Mouse (Mus musculus): ENCODE measurements around the gene Arih2.
"Not testable (repeated sequence)": the region's sequence is repeated elsewhere in the genome, so short reads cannot be mapped to it uniquely, and the experiment has no call there.

The Arih2 gene

GRCm38 (mm10) chr9:108649561-108650440 is 615 bp upstream of the Arih2 start:
- DNase-seq (ENCODE audit: low read depth, low spot score) = no peak

DNA sequence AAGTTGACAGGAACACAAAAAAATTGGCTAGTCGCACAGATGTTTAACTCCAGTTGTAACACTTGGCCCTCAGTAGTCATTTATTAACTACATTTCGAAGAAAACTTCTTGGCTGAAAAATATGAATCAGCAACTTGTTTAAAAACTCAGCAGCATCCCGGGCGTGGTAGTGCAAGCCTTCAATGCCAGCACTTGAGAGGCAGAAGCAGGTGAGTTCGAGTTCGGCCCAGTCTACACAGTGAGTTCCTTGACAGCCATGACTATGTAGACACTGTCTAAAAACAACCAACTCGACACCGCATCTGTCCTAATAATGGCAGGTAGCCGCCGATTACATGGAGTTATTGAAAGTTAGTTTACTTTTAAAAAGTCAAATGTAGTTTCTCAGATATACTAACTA is 1.0 kb downstream of the Arih2 start:
- no peak for DNase-seq (ENCODE audit: low read depth, low spot score)

- DNase-seq (ENCODE audit: low read depth, low spot score) = no peak
Measured at GRCm38 (mm10) chr9:108639825-108640224, 9.4 kb downstream of the Arih2 start.

DNA sequence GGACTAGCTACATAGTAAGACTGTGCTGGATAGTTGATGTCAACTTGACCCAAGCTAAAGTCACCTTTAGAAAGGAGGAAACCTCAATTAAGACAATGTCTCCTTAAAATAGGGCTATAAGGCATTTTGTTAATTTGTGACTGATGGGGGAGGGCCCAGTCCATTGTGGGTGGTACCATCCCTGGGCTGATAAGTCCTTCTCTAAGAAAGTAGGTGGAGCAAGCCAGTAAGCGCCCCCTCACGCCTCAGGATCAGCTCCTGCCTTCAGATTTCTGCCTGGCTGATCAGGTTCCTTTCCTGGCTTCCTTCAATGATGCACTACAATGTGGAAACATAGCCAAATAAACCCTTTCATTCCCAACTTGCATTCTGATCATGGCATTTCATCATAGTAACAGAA is 13.8 kb downstream of the Arih2 start:
- DNase-seq (ENCODE audit: low read depth, low spot score) = no peak

GRCm38 (mm10) chr9:108633846-108634245 is 15.3 kb downstream of the Arih2 start:
- DNase-seq (ENCODE audit: low read depth, low spot score) = peak; percentile 29

DNA sequence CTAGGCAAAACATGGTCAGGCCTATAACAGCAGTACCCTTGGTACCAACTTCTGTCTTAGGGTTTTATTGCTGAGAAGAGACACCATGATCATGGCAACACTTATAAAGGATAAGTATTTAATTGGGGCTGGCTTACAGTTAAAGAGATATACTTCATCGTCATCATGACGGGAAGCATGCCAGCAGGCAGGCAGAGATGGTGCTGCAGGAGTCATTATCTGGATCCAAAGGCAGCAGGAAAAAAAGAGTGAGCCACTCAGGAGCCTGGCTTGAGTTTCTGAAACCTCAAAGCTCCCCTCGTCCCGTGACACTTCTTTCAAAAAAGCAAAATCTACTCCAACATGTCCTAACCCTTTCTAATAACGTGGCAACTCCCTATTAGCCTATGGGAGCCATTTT is 16.8 kb downstream of the Arih2 start:
- no peak for DNase-seq (ENCODE audit: low read depth, low spot score)

DNA sequence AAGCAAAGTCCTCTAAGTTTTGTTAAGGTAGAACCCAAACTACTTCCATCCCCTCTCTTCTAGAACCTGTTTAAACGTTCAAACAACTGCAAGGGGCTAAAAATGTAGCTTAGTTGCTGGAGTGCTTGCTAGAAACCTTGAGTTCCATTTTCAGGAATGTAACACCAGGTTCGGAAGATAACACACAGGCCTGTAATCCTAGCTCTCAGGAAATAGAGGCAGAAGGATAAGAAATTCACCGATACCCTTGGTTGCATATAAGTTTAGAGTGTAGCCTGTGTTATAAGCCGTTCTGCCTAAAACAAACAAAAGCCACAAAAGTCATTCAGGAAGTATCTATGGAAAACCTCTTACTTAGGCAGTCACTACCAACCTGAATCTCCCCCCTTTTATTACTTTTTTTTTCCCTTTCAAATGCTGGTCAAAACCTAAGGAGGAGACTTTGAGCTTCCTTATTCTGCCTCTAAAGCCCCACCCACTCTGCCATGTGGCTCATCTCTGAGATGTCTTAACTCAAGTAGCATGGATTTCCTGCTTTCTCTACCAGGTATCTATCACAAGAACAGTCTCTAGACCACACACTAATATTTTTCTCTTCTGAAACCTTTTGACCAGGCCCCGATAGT is 17.4 kb downstream of the Arih2 start:
- no peak for DNase-seq (ENCODE audit: low read depth, low spot score)

- no peak for DNase-seq (ENCODE audit: low read depth, low spot score)
Measured at GRCm38 (mm10) chr9:108630683-108631082, 18.5 kb downstream of the Arih2 start.

DNA sequence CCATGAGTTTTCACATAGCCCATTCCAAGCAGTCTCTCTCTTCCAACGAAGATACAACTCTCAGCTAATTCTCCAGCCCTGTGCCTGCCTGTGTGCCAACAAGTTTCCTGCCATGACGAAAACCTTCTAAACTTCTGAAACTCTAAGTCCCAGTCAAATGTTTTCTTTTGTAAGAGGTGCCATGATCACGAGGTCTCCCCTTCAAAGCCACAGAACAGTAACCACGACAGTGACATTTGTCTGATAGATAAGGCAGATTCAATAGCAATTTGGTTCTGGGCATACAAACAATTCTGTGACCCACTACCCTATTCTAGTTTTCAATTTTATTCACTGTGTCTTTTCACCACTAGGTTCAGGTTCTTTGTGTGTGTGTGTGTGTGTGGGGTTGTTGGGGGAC is 21.0 kb downstream of the Arih2 start:
- no peak for DNase-seq (ENCODE audit: low read depth, low spot score)

DNA sequence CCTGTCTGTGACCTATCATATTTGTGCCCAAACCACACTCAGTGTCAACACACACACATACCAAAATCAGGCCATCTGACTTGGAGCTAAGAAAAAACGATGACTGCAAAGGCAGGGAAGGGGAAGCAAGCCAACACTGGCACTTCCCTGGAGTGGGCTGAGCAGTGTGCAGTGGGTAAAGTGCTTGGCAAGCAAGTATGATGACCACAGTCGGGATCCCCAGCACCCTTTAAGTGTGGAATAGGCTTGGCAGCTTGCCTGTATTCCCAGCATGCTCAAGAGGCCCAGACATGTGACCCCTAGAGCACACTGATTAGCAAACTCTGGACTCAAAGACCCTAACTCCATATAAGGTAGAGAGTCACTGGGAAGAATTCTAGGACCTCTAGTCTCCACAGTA is 22.7 kb downstream of the Arih2 start:
- no peak for DNase-seq (ENCODE audit: low read depth, low spot score)

DNA sequence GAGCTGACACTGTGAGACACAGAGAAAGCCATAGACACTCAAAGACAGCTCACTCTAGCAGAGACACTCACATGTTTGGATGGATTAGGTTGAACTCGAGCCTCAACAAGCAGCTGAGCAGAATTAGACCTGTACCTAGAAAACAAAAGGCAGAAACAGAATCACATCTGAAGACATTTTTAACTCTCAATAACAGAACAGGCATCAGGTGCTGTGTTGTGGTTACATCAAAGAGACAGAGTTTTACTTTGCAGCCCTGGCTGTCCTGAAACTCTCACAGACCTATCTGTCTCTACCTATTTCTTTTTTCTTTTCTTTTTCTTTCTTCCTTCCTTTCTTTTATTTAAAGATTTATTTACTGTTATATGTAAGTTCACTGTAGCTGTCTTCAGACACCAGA is 31.9 kb downstream of the Arih2 start:
- no peak for DNase-seq (ENCODE audit: low read depth, low spot score)

- DNase-seq (ENCODE audit: low read depth, low spot score) = peak; percentile 27
Measured at GRCm38 (mm10) chr9:108611488-108611887, 37.7 kb downstream of the Arih2 start.

- no peak for DNase-seq (ENCODE audit: low read depth, low spot score)
Measured at GRCm38 (mm10) chr9:108608889-108609288, 40.3 kb downstream of the Arih2 start.

DNA sequence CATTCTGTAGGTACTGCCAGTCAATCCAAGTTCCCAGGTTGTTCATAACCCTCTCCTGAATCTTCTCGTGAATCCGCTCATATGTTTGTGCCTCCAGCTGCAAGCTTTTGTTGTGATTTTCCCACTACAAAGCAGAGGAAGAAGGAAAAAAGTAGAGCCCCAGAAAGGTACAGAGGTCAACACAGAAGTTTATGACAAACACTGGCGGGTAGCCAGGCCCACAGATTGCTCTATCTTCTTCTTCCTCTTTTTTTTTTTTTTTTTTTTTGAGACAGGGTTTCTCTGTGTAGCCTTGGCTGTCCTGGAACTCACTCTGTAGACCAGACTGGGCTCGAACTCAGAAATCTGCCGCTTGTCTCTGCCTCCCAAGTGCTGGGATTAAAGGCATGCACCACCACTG is 41.3 kb downstream of the Arih2 start:
- DNase-seq (ENCODE audit: low read depth, low spot score) = not testable (repeated sequence)

GRCm38 (mm10) chr9:108601986-108602385 is 47.2 kb downstream of the Arih2 start:
- no peak for DNase-seq (ENCODE audit: low read depth, low spot score)

GRCm38 (mm10) chr9:108600011-108600410 is 49.2 kb downstream of the Arih2 start:
- DNase-seq (ENCODE audit: low read depth, low spot score) = no peak

DNA sequence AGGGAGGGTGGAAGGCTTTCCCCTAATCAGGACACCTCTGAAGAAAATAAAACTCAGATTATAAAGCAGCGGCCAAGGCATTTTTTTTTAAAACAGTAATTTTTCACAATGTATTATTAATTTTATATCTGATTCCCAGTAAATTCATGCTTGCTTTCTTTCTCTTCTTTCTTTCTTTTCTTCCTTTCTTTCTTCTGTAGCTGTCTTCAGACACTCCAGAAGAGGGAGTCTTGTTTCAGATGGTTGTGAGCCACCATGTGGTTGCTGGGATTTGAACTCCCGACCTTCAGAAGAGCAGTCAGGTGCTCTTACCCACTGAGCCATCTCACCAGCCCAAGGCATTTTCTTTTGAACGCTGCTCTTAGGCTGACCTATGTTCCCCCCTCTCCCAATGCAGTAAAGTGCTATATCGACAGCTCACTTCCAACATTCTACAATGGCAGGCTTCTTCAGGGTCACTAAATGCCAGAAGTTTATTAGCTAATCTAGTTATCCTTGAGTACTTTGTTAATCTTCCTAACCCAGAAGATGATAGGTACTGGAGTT is 50.1 kb downstream of the Arih2 start:
- no peak for DNase-seq (ENCODE audit: low read depth, low spot score)

GRCm38 (mm10) chr9:108596998-108597764 is 52.0 kb downstream of the Arih2 start, which contains the start of gene P4htm:
TSS of gene P4htm (minus strand) at chr9:108597667.
- peak; percentile 55 for DNase-seq (ENCODE audit: low read depth, low spot score)

- DNase-seq (ENCODE audit: low read depth, low spot score) = no peak
Measured at GRCm38 (mm10) chr9:108594354-108594753, 54.8 kb downstream of the Arih2 start.

DNA sequence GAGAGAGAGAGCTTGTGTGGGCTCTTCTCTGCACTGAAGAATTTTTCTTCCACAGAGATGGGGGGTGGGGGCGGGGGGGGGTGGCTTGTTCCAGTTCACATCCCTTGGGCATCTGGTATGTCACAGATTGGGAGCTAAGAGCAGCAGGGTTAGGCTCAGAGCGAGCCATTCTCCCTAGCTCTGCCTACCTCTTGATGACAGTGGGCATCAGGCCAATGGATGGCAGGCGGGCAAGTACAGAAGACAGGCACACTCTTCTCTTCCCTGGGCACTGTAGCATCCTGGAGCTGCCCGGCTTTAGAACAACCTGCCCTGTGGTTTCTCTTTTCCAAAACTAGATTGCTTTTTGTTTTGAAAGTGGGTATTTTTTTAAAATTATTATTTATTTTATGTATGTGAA is 57.7 kb downstream of the Arih2 start:
- DNase-seq (ENCODE audit: low read depth, low spot score) = no peak

DNA sequence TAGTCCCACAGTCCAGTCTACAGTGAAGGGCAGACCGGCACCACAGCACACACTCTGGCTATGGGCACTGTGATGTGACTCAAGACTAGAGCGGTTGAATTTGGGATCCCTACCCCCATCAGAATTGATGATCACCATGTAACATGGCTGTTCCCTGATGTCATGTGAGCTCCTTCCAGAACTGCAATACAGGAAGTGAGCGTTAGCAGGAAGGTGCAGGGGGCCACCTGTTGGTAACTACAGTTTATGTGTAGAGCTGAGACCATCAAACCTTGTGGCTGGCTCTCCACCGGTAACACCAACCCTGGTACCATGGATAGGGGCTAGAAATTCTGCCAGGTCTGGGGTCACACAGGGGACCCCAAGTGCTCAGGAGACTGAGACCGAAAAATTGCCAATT is 60.0 kb downstream of the Arih2 start:
- DNase-seq (ENCODE audit: low read depth, low spot score) = no peak

DNA sequence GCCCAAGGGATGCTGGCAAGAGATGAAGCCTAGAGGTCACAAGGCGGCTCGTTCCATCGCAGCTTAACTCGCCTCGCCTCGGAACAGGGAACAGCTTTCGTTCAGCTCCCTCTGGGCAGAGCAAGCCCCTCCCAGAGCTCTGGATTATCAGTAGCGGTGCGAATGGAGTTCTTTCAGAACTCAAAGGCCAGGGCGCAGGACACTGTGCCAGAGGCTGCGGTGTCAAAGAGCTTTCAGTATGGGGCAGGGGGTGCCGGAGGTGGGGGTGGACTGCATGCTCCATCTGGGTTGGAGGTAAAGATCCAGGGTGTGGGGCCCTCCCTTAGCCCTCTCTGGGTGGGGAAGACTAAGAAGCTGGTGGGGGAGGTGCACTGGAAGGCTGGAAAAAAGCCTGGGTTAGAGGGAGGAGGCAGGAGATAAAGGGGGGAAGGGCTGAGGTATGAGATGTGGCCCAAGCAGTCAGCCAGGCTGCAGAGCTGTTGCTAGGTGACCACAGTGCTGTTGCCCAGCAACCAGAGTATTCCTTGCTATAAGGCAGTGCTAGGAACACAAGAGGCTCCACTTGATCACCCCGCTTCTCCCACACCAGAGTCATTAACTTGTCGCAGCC is 61.5 kb downstream of the Arih2 start:
- DNase-seq (ENCODE audit: low read depth, low spot score) = peak; percentile 97
